Mouse (Mus musculus) common myeloid progenitor, adult 5-6 weeks (primary cell): ENCODE results near the gene Dnase1l3. TPM values are rescaled to one million over a fixed set of nuclear protein-coding genes. Genes with fewer than 3 reads are reported as not detected.

Experiments
- ATAC-seq: replicated peaks from 2 replicates; pipeline ENCODE4 v1.8.0; 2016; ENCODE audit warnings: low read depth, mild to moderate bottlenecking, moderate TSS enrichment, inconsistent platforms; ENCODE audit not compliant: poor library complexity, severe bottlenecking
- total RNA-seq: library from RNA; stranded (forward); fragments of 200-1000, 187-1606 nt; gene quantifications from 2 replicates; pipeline ENCODE4 v1.2.3, GENCODE M21; 2017

Gene Dnase1l3
- total RNA-seq, result not detected in 2 replicates

GRCm38 (mm10) chr14:7994271-7994767 lies at the start of gene Dnase1l3:
Dnase1l3 (minus strand) TSS chr14:7994573.
- ATAC-seq, result peak; percentile 50

- ATAC-seq, result no peak
Measured at GRCm38 (mm10) chr14:8042577-8042976, 48.2 kb upstream of the Dnase1l3 start.

GRCm38 (mm10) chr14:8042120-8042519 lies 47.7 kb upstream of the Dnase1l3 start:
- ATAC-seq, result no peak

GRCm38 (mm10) chr14:8040911-8041678 lies 46.7 kb upstream of the Dnase1l3 start:
- ATAC-seq, result no peak

- ATAC-seq, result no peak
Measured at GRCm38 (mm10) chr14:8040179-8040578, 45.8 kb upstream of the Dnase1l3 start.

GRCm38 (mm10) chr14:8038791-8039448 lies 44.5 kb upstream of the Dnase1l3 start:
- ATAC-seq, result no peak

- ATAC-seq, result peak; percentile 72
Measured at GRCm38 (mm10) chr14:8038150-8038549, 43.8 kb upstream of the Dnase1l3 start.

GRCm38 (mm10) chr14:8036406-8036805 lies 42.0 kb upstream of the Dnase1l3 start:
- ATAC-seq, result no peak

GRCm38 (mm10) chr14:8035951-8036350 lies 41.6 kb upstream of the Dnase1l3 start:
- ATAC-seq, result no peak

GRCm38 (mm10) chr14:8034561-8034960 lies 40.2 kb upstream of the Dnase1l3 start:
- no peak for ATAC-seq

GRCm38 (mm10) chr14:8032087-8032944 lies 37.9 kb upstream of the Dnase1l3 start:
- ATAC-seq, result no peak

- ATAC-seq, result no peak
Measured at GRCm38 (mm10) chr14:8030535-8030934, 36.2 kb upstream of the Dnase1l3 start.

GRCm38 (mm10) chr14:8029752-8030151 lies 35.4 kb upstream of the Dnase1l3 start:
- ATAC-seq, result no peak

GRCm38 (mm10) chr14:8028086-8028485 lies 33.7 kb upstream of the Dnase1l3 start:
- ATAC-seq, result no peak

- ATAC-seq, result no peak
Measured at GRCm38 (mm10) chr14:8026769-8027531, 32.6 kb upstream of the Dnase1l3 start.

- no peak for ATAC-seq
Measured at GRCm38 (mm10) chr14:8024936-8025335, 30.6 kb upstream of the Dnase1l3 start.

- ATAC-seq, result no peak
Measured at GRCm38 (mm10) chr14:8024469-8024868, 30.1 kb upstream of the Dnase1l3 start.

- no peak for ATAC-seq
Measured at GRCm38 (mm10) chr14:8020546-8020945, 26.2 kb upstream of the Dnase1l3 start.

GRCm38 (mm10) chr14:8020011-8020410 lies 25.6 kb upstream of the Dnase1l3 start:
- no peak for ATAC-seq

GRCm38 (mm10) chr14:8016951-8017350 lies 22.6 kb upstream of the Dnase1l3 start:
- ATAC-seq, result peak; percentile 22; the same call in 1 of the 2 replicates
